Mouse (Mus musculus): ENCODE measurements at regions not wholly inside any gene's neighbourhood (a gene's known extent, or its start where the extent isn't known, plus 50 kb on each side); places are given as distances from the start of the nearest gene placed in this dataset.

- Histone ChIP-seq H3K4me2 (replicated peaks) (no peak overlapping the region), H3K9me3 (no peaks in the 10 kb centered on the region), H3K36me3 (no peaks in the 10 kb centered on the region), H3K4me1 (no peaks in the 10 kb centered on the region), H3K27me3 (no peaks in the 10 kb centered on the region), H3K4me3 (no peak overlapping the region), H3K27ac (replicated peaks) (no peak overlapping the region), H3K9ac (replicated peaks) (no peak overlapping the region)
- ATAC-seq (ENCODE audit: low FRiP score, low read depth), result no peak
- WGBS, result 83% methylated on average over 4 of the region's 4 CpGs
These were observed 458.5 kb upstream of the Cdh10 start for GRCm38 (mm10) chr15:18360256-18360655.

- WGBS, result 64% methylated on average over 2 of the region's 2 CpGs
- ATAC-seq (ENCODE audit: low FRiP score, low read depth), result no peak
These were observed 419.0 kb upstream of the Cdh10 start for GRCm38 (mm10) chr15:18399724-18400123.

GRCm38 (mm10) chr15:18400257-18400846 is 418.4 kb upstream of the Cdh10 start:
- H3K36me3 ChIP-seq, result no peaks in the 10 kb centered on the region
- H3K9ac ChIP-seq (replicated peaks), result no peak overlapping the region
- H3K4me3 ChIP-seq, result no peak overlapping the region
- H3K27ac ChIP-seq (replicated peaks), result no peak overlapping the region
- H3K4me2 ChIP-seq (replicated peaks), result no peak overlapping the region
- no peaks in the 10 kb centered on the region for H3K27me3 ChIP-seq
- H3K9me3 ChIP-seq, result no peaks in the 10 kb centered on the region
- peak; percentile 23; the same call in 1 of the 2 replicates for ATAC-seq (ENCODE audit: low FRiP score, low read depth)
- H3K4me1 ChIP-seq, result no peaks in the 10 kb centered on the region
- WGBS, result 68% methylated on average over 3 of the region's 3 CpGs

More at GRCm38 (mm10) chr15:18399724-18400123, 419.0 kb upstream of the Cdh10 start:
- Histone ChIP-seq H3K4me1 (no peaks in the 10 kb centered on the region), H3K9me3 (no peaks in the 10 kb centered on the region), H3K36me3 (no peaks in the 10 kb centered on the region), H3K4me3 (no peak overlapping the region), H3K4me2 (replicated peaks) (no peak overlapping the region), H3K27me3 (no peaks in the 10 kb centered on the region), H3K27ac (replicated peaks) (no peak overlapping the region), H3K9ac (replicated peaks) (no peak overlapping the region)

- H3K4me3 ChIP-seq, result no peak overlapping the region
- H3K27ac ChIP-seq (replicated peaks), result no peak overlapping the region
- H3K4me2 ChIP-seq (replicated peaks), result no peak overlapping the region
- H3K4me1 ChIP-seq, result no peaks in the 10 kb centered on the region
- no peaks in the 10 kb centered on the region for H3K27me3 ChIP-seq
- H3K9me3 ChIP-seq, result no peaks in the 10 kb centered on the region
- no peak for ATAC-seq (ENCODE audit: low FRiP score, low read depth)
- WGBS, result 91% methylated on average over 5 of the region's 5 CpGs
- H3K36me3 ChIP-seq, result no peaks in the 10 kb centered on the region
- no peak overlapping the region for H3K9ac ChIP-seq (replicated peaks)
These were observed 386.0 kb upstream of the Cdh10 start for GRCm38 (mm10) chr15:18432705-18433104.

GRCm38 (mm10) chr15:18453801-18454200 is 364.9 kb upstream of the Cdh10 start:
- Histone ChIP-seq H3K9ac (replicated peaks) (no peak overlapping the region), H3K27ac (replicated peaks) (no peak overlapping the region), H3K4me2 (replicated peaks) (no peak overlapping the region), H3K9me3 (no peaks in the 10 kb centered on the region), H3K36me3 (no peaks in the 10 kb centered on the region), H3K4me3 (no peak overlapping the region), H3K27me3 (no peaks in the 10 kb centered on the region), H3K4me1 (no peaks in the 10 kb centered on the region)
- no peak for ATAC-seq (ENCODE audit: low FRiP score, low read depth)

GRCm38 (mm10) chr15:18482385-18482784 is 336.4 kb upstream of the Cdh10 start:
- H3K27ac ChIP-seq (replicated peaks), result no peak overlapping the region
- WGBS, result 76% methylated on average over 4 of the region's 4 CpGs
- H3K27me3 ChIP-seq, result no peaks in the 10 kb centered on the region
- no peak overlapping the region for H3K9ac ChIP-seq (replicated peaks)
- H3K4me1 ChIP-seq, result no peaks in the 10 kb centered on the region
- no peak overlapping the region for H3K4me3 ChIP-seq
- no peaks in the 10 kb centered on the region for H3K36me3 ChIP-seq
- no peak for ATAC-seq (ENCODE audit: low FRiP score, low read depth)
- H3K9me3 ChIP-seq, result no peaks in the 10 kb centered on the region
- H3K4me2 ChIP-seq (replicated peaks), result no peak overlapping the region

- Histone ChIP-seq H3K27ac (replicated peaks) (no peak overlapping the region), H3K4me3 (no peak overlapping the region), H3K4me1 (no peaks in the 10 kb centered on the region), H3K36me3 (no peaks in the 10 kb centered on the region), H3K9me3 (no peaks in the 10 kb centered on the region), H3K27me3 (no peaks in the 10 kb centered on the region), H3K4me2 (replicated peaks) (no peak overlapping the region), H3K9ac (replicated peaks) (no peak overlapping the region)
- no peak for ATAC-seq (ENCODE audit: low FRiP score, low read depth)
- WGBS, result 76% methylated on average over 1 of the region's 1 CpGs
These were observed 307.1 kb upstream of the Cdh10 start for GRCm38 (mm10) chr15:18511606-18512005.

GRCm38 (mm10) chr15:18517701-18518100 is 301.0 kb upstream of the Cdh10 start:
- no peaks in the 10 kb centered on the region for H3K27me3 ChIP-seq
- H3K4me1 ChIP-seq, result no peaks in the 10 kb centered on the region
- H3K27ac ChIP-seq (replicated peaks), result no peak overlapping the region
- H3K36me3 ChIP-seq, result no peaks in the 10 kb centered on the region
- H3K4me2 ChIP-seq (replicated peaks), result no peak overlapping the region
- H3K9ac ChIP-seq (replicated peaks), result no peak overlapping the region
- no peak overlapping the region for H3K4me3 ChIP-seq
- ATAC-seq (ENCODE audit: low FRiP score, low read depth), result no peak
- 61% methylated on average over 2 of the region's 2 CpGs for WGBS
- no peaks in the 10 kb centered on the region for H3K9me3 ChIP-seq

- 89% methylated on average over 1 of the region's 1 CpGs for WGBS
- Histone ChIP-seq H3K4me2 (replicated peaks) (no peak overlapping the region), H3K4me3 (no peak overlapping the region), H3K4me1 (no peaks in the 10 kb centered on the region), H3K27ac (replicated peaks) (no peak overlapping the region), H3K9me3 (no peaks in the 10 kb centered on the region), H3K9ac (replicated peaks) (no peak overlapping the region), H3K27me3 (no peaks in the 10 kb centered on the region), H3K36me3 (no peaks in the 10 kb centered on the region)
- ATAC-seq (ENCODE audit: low FRiP score, low read depth), result no peak
These were observed 262.3 kb upstream of the Cdh10 start for GRCm38 (mm10) chr15:18556457-18556856.
